Mouse (Mus musculus) G1E (cell line): Measurements from ENCODE around the gene Mreg.

Experiments
- CTCF ChIP-seq: IDR thresholded peaks from 2 replicates; pipeline ENCODE4 v1.5.1; 2012; ENCODE audit warnings: low read depth, low read length, inconsistent platforms, mixed read lengths
- GATA2 ChIP-seq: IDR thresholded peaks from 2 replicates; pipeline ENCODE4 v1.6.1; 2012; ENCODE audit warnings: low read depth, low read length, inconsistent platforms, borderline replicate concordance
- TAL1 ChIP-seq: conservative IDR thresholded peaks from 2 replicates; pipeline ENCODE4 v1.6.1; 2012; ENCODE audit warnings: low read depth, low read length, inconsistent platforms, mixed read lengths

DNA sequence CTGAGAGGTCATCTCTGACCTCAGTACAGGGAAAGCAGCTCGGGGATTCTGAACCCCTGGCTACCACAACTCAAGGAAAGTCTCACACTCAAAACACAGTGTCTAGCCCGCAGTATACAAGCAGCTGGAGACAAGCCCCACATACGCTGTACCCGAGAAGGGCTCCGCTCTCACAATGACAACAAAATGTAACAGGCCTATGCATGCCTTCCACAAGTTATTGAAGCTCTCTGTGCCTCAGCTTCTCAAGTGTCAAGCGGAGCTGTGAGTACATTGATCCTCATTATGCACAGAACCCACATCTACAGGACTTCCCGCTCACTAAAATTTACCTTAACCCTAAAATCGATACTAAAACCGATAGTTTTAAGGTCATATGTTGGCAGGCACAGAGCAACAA, 8.9 kb downstream of the Mreg start:
- TF ChIP-seq CTCF (no peak), TAL1 (no peak), GATA2 (no peak)
